Mouse (Mus musculus) forebrain, embryonic 13.5 days (tissue): ENCODE measurements around the gene Serpina11. TPM values are rescaled to one million over a fixed set of nuclear protein-coding genes. Genes with fewer than 3 reads are reported as not detected.

Experiments
- ATAC-seq: fragments of 200-750 bp; cut with Nextera tagmentation; 2 replicates; pipeline ENCODE4 v1.8.0; 2017
- H3K27ac ChIP-seq: fragments of 300-500 bp; sonication (generic); 2 replicates; pipeline ENCODE4 v1.5.1; 2015; ENCODE audit warnings: inconsistent platforms, mild to moderate bottlenecking, moderate library complexity
- H3K27me3 ChIP-seq: fragments of 300-500 bp; sonication (generic); 2 replicates; pipeline ENCODE4 v1.6.1; 2015; ENCODE audit warnings: mild to moderate bottlenecking, inconsistent platforms
- H3K36me3 ChIP-seq: fragments of 300-500 bp; sonication (generic); 2 replicates; pipeline ENCODE4 v1.6.1; 2015; ENCODE audit warnings: mild to moderate bottlenecking, inconsistent platforms; ENCODE audit not compliant: poor library complexity, severe bottlenecking
- H3K4me1 ChIP-seq: fragments of 300-500 bp; sonication (generic); 2 replicates; pipeline ENCODE4 v1.6.1; 2015; ENCODE audit warnings: inconsistent platforms
- H3K4me2 ChIP-seq: fragments of 300-500 bp; sonication (generic); 2 replicates; pipeline ENCODE4 v1.6.1; 2015; ENCODE audit warnings: inconsistent platforms, mild to moderate bottlenecking, moderate library complexity
- H3K4me3 ChIP-seq: fragments of 300-500 bp; sonication (generic); 2 replicates; pipeline ENCODE4 v1.5.1; 2015; ENCODE audit warnings: mild to moderate bottlenecking, inconsistent platforms
- H3K9ac ChIP-seq: fragments of 300-500 bp; sonication (generic); 2 replicates; pipeline ENCODE4 v1.6.1; 2015; ENCODE audit warnings: mild to moderate bottlenecking, inconsistent platforms
- H3K9me3 ChIP-seq: fragments of 300-500 bp; sonication (generic); replicated peaks from 2 replicates; pipeline ENCODE4 v1.6.1; 2016; ENCODE audit warnings: inconsistent platforms
- WGBS: fragments of 180-500 bp; shearing (Covaris S2); methylation state at CpG from one replicate; pipeline ENCODE4 v1.1.7; 2015; 5-methylcytosine and 5-hydroxymethylcytosine counted together
- polyA plus RNA-seq: library from polyadenylated mRNA; unstranded; fragments of >200 nt; fragmentation: Nextera tagmentation; extraction: Ambion mirVana; gene quantifications from 2 replicates; pipeline ENCODE4 v1.2.1, GENCODE M21; 2015

Serpina11 gene
- polyA plus RNA-seq: not detected in 2 replicates

- Histone ChIP-seq H3K4me2 (no peak within 1 kb of the TSS), H3K9me3 (no peaks in the 10 kb centered on the region), H3K4me3 (no peak within 1 kb of the TSS), H3K27me3 (no peaks in the 10 kb centered on the region), H3K36me3 (no peaks in the 10 kb centered on the region), H3K27ac (no peak within 1 kb of the TSS), H3K9ac (no peak within 1 kb of the TSS), H3K4me1 (no peaks in the 10 kb centered on the region)
- WGBS: 89% methylated on average over 6 of the region's 6 CpGs
- no peak for ATAC-seq
Measured at GRCm38 (mm10) chr12:103989857-103990256, at the start of gene Serpina11. TSS of gene Serpina11 (minus strand) at chr12:103989957.

DNA sequence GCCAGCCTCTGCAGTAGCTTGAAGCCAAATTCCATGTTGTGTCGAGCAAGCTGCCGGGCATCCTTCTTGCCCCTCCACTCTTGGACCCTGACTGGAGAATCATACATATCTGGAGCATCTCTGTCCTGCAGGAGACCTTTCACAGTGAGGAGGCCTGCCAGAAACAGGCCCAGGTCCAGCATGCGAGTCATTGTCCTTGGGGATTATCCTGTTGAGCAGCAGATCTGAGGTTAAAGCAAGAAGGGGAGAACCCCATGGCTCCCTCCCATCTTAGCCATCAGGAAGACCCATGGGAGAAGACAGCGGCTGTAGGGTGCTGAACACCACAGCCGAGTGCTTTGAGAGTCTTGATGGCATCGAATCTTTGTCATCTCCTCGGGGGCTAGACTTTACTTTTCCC is 48.4 kb upstream of the Serpina11 start:
- no peak overlapping the region for H3K27ac ChIP-seq
- H3K27me3 ChIP-seq: no peaks in the 10 kb centered on the region
- H3K36me3 ChIP-seq: no peaks in the 10 kb centered on the region
- H3K4me1 ChIP-seq: no peaks in the 10 kb centered on the region
- H3K9ac ChIP-seq: no peak overlapping the region
- no peak for ATAC-seq
- H3K4me2 ChIP-seq: no peak overlapping the region
- WGBS: 94% methylated on average over 7 of the region's 7 CpGs
- no peak overlapping the region for H3K4me3 ChIP-seq
- no peaks in the 10 kb centered on the region for H3K9me3 ChIP-seq

DNA sequence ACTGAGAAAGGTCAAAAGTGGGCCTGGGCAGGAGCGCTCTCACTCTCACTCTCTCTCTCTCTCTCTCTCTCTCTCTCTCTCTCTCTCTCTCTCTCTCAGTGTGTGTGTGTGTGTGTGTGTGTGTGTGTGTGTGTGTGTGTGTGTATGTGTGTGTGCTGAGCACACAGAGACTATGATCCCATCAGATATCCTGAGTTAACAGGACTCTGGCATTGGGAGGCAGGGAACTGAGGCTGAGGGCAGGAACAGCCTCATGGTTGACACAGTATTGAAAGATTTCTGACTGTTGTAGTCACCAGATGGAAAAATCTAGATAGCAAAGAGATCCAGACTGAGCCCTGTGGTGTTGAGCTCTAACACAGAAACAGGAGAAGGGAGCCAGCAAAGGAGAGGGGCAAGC is 44.0 kb upstream of the Serpina11 start:
- Histone ChIP-seq H3K9ac (no peak overlapping the region), H3K4me1 (no peaks in the 10 kb centered on the region), H3K27ac (no peak overlapping the region), H3K27me3 (no peaks in the 10 kb centered on the region), H3K4me3 (no peak overlapping the region), H3K36me3 (no peaks in the 10 kb centered on the region), H3K9me3 (no peaks in the 10 kb centered on the region; the same call in 1 of the 2 replicates), H3K4me2 (no peak overlapping the region)
- WGBS: 88% methylated on average over 1 of the region's 1 CpGs
- no peak for ATAC-seq

GRCm38 (mm10) chr12:104029986-104030385 is 40.2 kb upstream of the Serpina11 start:
- H3K9me3 ChIP-seq: no peaks in the 10 kb centered on the region; the same call in 1 of the 2 replicates
- H3K9ac ChIP-seq: no peak overlapping the region
- no peak overlapping the region for H3K27ac ChIP-seq
- H3K4me3 ChIP-seq: no peak overlapping the region
- no peak overlapping the region for H3K4me2 ChIP-seq
- no peaks in the 10 kb centered on the region for H3K27me3 ChIP-seq
- H3K36me3 ChIP-seq: no peaks in the 10 kb centered on the region
- H3K4me1 ChIP-seq: no peaks in the 10 kb centered on the region
- no peak for ATAC-seq
- WGBS: 39% methylated on average over 8 of the region's 8 CpGs

DNA sequence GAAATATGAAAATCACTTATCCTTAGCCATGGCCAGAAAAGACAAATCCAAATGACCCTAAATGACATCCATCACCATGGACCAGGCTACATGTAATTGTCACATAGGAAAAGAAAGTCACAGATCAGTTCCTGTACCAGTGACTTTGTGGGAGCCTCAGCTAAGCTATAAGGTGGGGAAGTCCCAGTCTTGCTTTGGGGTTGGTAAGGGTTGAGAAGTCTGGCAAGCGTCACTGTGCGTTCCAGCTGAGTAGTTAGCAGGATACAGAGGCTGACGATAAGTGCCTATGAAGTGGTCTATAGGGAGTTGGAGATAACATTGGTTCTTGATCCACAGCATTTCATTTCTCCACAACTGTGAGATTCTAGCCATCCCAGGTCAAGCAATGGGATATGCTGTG is 25.5 kb upstream of the Serpina11 start:
- Histone ChIP-seq H3K9ac (no peak overlapping the region), H3K9me3 (no peaks in the 10 kb centered on the region; the same call in 1 of the 2 replicates), H3K27me3 (no peaks in the 10 kb centered on the region), H3K27ac (no peak overlapping the region), H3K36me3 (no peaks in the 10 kb centered on the region), H3K4me2 (no peak overlapping the region), H3K4me1 (no peaks in the 10 kb centered on the region), H3K4me3 (no peak overlapping the region)
- 95% methylated on average over 3 of the region's 3 CpGs for WGBS
- no peak for ATAC-seq

GRCm38 (mm10) chr12:104013620-104014019 is 23.9 kb upstream of the Serpina11 start, which contains the start of gene Serpina9:
TSS of gene Serpina9 (minus strand) at chr12:104013755.
- Histone ChIP-seq H3K4me2 (no peak within 1 kb of the TSS), H3K4me3 (no peak within 1 kb of the TSS), H3K27me3 (no peaks in the 10 kb centered on the region), H3K9me3 (no peaks in the 10 kb centered on the region; the same call in 1 of the 2 replicates), H3K36me3 (no peaks in the 10 kb centered on the region), H3K9ac (no peak within 1 kb of the TSS), H3K4me1 (no peaks in the 10 kb centered on the region), H3K27ac (no peak within 1 kb of the TSS)
- ATAC-seq: no peak
- 88% methylated on average over 6 of the region's 6 CpGs for WGBS

DNA sequence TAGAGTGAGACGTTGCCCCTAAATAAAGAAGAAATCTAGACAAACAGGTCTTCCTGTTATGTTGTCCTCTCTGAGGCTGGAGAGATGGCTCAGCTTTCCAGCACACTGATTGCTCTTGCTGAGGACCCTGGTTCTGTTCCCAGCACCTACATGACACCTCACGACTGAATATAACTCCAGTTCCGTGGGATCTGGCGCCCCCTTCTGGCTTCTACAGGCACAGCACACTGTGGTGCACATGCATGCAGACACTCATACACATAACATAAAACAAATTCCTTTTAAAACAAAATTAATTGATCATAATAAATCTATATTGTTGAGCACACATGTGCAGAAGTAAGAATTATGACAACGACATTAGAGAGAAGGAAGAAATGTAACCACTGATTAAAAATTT is 14.9 kb upstream of the Serpina11 start:
- no peak for ATAC-seq

GRCm38 (mm10) chr12:104003238-104003612 is 13.5 kb upstream of the Serpina11 start:
- H3K4me1 ChIP-seq: no peaks in the 10 kb centered on the region
- H3K9ac ChIP-seq: no peak overlapping the region
- H3K27ac ChIP-seq: no peak overlapping the region
- no peaks in the 10 kb centered on the region for H3K27me3 ChIP-seq
- H3K4me3 ChIP-seq: no peak overlapping the region
- no peak for ATAC-seq
- 76% methylated on average over 4 of the region's 4 CpGs for WGBS
- H3K9me3 ChIP-seq: peaks cover 5% of the 10 kb centered on the region; the same call in 1 of the 2 replicates
- no peaks in the 10 kb centered on the region for H3K36me3 ChIP-seq
- H3K4me2 ChIP-seq: no peak overlapping the region

More for the DNA sequence above, 14.9 kb upstream of the Serpina11 start:
- Histone ChIP-seq H3K9me3 (peaks cover 5% of the 10 kb centered on the region; the same call in 1 of the 2 replicates), H3K4me2 (no peak overlapping the region), H3K27ac (no peak overlapping the region), H3K4me3 (no peak overlapping the region), H3K36me3 (no peaks in the 10 kb centered on the region), H3K4me1 (no peaks in the 10 kb centered on the region), H3K9ac (no peak overlapping the region), H3K27me3 (no peaks in the 10 kb centered on the region)
- 83% methylated on average over 5 of the region's 5 CpGs for WGBS

GRCm38 (mm10) chr12:104002569-104003237 is 12.9 kb upstream of the Serpina11 start:
- Histone ChIP-seq H3K9me3 (peaks cover 5% of the 10 kb centered on the region; the same call in 1 of the 2 replicates), H3K4me2 (no peak overlapping the region)
- 89% methylated on average over 10 of the region's 10 CpGs for WGBS

DNA sequence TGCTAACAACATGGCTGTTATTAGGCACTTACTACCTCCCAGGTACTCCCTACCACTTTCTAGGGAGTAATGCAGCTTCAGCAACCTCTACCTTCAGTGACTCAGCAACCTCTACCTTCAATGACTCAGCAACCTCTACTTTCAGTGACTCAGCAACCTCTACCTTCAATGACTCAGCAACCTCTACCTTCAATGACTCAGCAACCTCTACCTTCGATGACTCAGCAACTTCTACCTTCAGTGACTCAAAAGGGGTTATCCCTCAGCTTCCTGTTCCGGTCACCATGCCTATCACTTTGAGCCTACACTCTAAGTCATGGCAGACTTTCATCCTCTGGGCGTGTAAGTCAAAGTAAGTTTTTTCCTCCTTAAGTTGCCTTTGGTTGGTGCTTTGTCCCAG is 10.8 kb upstream of the Serpina11 start:
- H3K4me3 ChIP-seq: no peak overlapping the region
- no peaks in the 10 kb centered on the region for H3K4me1 ChIP-seq
- H3K4me2 ChIP-seq: no peak overlapping the region
- H3K9me3 ChIP-seq: peaks cover 5% of the 10 kb centered on the region; the same call in 1 of the 2 replicates
- ATAC-seq: no peak
- H3K9ac ChIP-seq: no peak overlapping the region
- 92% methylated on average over 3 of the region's 3 CpGs for whole genome bisulfite sequencing
- H3K27me3 ChIP-seq: no peaks in the 10 kb centered on the region
- H3K27ac ChIP-seq: no peak overlapping the region
- no peaks in the 10 kb centered on the region for H3K36me3 ChIP-seq

More at GRCm38 (mm10) chr12:104002569-104003237, 12.9 kb upstream of the Serpina11 start:
- ATAC-seq: no peak
- Histone ChIP-seq H3K9ac (no peak overlapping the region), H3K4me3 (no peak overlapping the region), H3K27me3 (no peaks in the 10 kb centered on the region), H3K4me1 (no peaks in the 10 kb centered on the region), H3K36me3 (no peaks in the 10 kb centered on the region), H3K27ac (no peak overlapping the region)

DNA sequence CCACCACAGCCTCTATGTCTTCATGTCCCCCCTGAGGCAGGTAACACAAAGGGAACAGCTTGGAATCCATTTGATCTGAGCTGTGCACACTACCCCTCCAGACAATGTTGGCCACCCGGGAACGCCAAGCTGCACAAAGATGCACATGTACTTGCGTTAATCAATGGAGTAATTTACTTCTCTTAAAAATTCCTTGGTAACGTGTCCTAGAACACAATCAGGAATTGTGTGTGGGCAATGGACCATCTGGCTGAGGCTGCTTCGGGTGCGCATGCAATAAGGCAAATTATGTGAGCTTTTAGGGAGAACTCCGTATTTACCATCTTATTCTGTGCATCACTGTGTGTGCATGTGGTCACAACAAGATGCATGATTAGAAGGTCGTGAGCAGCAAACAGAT is 9.9 kb upstream of the Serpina11 start:
- WGBS: 70% methylated on average over 8 of the region's 8 CpGs
- peaks cover 3% of the 10 kb centered on the region; the same call in 1 of the 2 replicates for H3K9me3 ChIP-seq

GRCm38 (mm10) chr12:103996513-103996912 is 6.8 kb upstream of the Serpina11 start:
- whole genome bisulfite sequencing: 70% methylated on average over 2 of the region's 2 CpGs

More for the DNA sequence above, 9.9 kb upstream of the Serpina11 start:
- ATAC-seq: no peak
- no peaks in the 10 kb centered on the region for H3K27me3 ChIP-seq
- no peak overlapping the region for H3K9ac ChIP-seq
- H3K4me2 ChIP-seq: no peak overlapping the region
- no peaks in the 10 kb centered on the region for H3K36me3 ChIP-seq
- H3K4me1 ChIP-seq: no peaks in the 10 kb centered on the region
- no peak overlapping the region for H3K4me3 ChIP-seq
- no peak overlapping the region for H3K27ac ChIP-seq

More at GRCm38 (mm10) chr12:103996513-103996912, 6.8 kb upstream of the Serpina11 start:
- ATAC-seq: no peak
- Histone ChIP-seq H3K9ac (no peak overlapping the region), H3K4me3 (no peak overlapping the region), H3K4me1 (no peaks in the 10 kb centered on the region), H3K27me3 (no peaks in the 10 kb centered on the region), H3K4me2 (no peak overlapping the region), H3K36me3 (no peaks in the 10 kb centered on the region), H3K27ac (no peak overlapping the region), H3K9me3 (no peaks in the 10 kb centered on the region)
